Mouse (Mus musculus): ENCODE data around the gene Sprr2a2. TPM values are rescaled to one million over a fixed set of nuclear protein-coding genes. Genes with fewer than 3 reads are reported as not detected.
"Not testable (repeated sequence)": the region's sequence is repeated elsewhere in the genome, so short reads cannot be mapped to it uniquely, and the experiment has no call there.

The Sprr2a2 gene
- not detected for total RNA-seq (2021)

DNA sequence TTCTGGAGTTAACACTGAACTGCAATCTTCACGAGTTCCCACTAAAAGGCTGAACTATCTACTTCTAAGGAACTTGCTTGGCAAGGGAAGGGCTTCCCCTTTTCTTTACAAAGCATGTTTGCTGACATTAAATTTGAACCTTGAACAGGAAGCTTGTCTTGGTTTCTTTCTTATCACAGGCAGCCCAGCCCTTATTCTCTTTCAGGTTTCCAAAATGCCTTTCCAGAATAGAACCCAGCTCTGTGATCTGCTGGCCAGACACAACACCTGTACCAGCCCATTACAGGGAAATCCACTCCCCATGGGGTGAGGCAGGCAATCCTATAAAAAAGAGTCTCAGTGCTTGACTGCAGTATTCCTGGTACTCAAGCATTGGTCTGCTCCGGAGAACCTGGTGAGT, at the start of gene Sprr2a2, which contains the start of gene Sprr2a1:
TSS of gene Sprr2a2 (plus strand) at position 352 of the 400 bp plus-strand sequence.
TSS of gene Sprr2a1 (plus strand) at position 231 of the 400 bp plus-strand sequence.
- intact Hi-C loops (cut with DNase I); DNase-seq (ENCODE audit: extremely low spot score in 1 of 2, low spot score in 2 of 2): not testable (repeated sequence)

DNA sequence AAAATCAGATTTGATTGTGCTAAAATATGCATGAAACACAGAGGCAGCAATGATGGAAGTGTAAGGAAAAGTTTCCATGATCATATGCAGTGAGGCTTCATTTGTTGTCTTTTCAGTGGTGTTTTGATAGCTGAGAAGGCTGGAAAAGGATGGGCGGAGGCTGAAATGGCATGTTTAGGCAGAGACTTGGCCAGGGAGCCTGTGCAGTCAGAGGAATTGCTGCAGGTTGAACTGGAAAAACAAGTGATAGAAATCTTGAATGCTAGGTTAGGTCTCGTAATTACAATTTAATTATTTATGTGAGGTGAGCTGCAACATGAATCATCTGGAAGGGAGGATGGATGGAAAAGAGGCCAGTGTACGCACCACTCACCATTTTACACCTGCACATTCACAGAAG, 45.9 kb upstream of the Sprr2a2 start:
- no peak for DNase-seq (ENCODE audit: extremely low spot score in 1 of 2, low spot score in 2 of 2)
- intact Hi-C loops (cut with DNase I): no loop called here

DNA sequence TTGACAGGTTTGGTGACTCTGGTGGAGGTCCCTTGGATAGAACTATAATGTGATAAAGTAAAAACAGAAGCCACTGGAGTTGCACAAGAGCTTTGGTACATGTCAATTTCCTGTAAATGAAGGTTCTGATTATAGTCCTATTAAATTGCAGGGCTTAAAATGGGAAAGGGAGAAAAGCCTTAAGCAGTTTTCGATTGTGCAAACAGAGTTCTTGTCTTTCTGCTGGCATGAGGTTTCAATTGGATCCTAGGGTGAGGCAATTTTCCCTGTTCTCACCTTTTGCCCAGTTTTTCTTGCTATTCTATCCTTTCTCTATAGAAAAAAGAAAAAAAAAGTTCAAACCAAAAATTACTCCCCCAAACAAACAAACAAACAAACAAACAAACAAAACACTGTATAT, 38.8 kb upstream of the Sprr2a2 start:
- intact Hi-C loops (cut with DNase I): no loop called here
- DNase-seq (ENCODE audit: extremely low spot score in 1 of 2, low spot score in 2 of 2): no peak

DNA sequence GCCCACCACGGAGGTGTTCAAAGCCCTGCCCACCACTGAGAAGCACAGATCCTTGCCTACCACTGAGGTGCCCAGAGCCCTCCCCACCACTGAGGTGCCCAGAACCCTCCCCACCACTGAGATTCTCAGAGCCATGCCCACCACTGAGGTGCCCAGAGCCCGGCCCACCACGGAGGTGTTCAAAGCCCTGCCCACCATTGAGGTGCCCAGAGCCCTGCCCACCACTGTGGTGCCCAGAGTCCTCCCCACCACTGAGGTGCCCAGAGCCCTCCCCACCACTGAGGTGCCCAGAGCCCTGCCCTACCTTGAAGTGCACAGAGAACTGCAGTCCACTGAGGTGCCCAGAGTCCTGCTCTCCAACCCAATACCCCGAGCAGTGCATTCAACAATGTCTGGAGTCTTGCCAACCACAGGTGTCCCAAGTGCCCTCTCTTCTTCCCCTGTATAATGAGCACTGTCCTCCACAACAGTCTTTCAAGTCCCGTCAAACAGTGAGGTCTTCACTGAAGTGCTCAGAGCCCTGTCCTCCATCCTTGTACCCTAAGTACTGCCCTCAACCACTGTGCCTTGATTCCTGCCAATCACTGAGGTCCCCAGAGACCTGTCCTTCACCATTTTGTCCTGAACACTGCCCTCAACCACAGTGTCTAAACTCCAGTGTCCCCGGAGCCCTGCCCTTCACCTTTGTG, 20.1 kb upstream of the Sprr2a2 start:
- peak in 1 of 2 experiments; percentile 8 for DNase-seq (ENCODE audit: extremely low spot score in 1 of 2, low spot score in 2 of 2)
- intact Hi-C loops (cut with DNase I): no loop called here

DNA sequence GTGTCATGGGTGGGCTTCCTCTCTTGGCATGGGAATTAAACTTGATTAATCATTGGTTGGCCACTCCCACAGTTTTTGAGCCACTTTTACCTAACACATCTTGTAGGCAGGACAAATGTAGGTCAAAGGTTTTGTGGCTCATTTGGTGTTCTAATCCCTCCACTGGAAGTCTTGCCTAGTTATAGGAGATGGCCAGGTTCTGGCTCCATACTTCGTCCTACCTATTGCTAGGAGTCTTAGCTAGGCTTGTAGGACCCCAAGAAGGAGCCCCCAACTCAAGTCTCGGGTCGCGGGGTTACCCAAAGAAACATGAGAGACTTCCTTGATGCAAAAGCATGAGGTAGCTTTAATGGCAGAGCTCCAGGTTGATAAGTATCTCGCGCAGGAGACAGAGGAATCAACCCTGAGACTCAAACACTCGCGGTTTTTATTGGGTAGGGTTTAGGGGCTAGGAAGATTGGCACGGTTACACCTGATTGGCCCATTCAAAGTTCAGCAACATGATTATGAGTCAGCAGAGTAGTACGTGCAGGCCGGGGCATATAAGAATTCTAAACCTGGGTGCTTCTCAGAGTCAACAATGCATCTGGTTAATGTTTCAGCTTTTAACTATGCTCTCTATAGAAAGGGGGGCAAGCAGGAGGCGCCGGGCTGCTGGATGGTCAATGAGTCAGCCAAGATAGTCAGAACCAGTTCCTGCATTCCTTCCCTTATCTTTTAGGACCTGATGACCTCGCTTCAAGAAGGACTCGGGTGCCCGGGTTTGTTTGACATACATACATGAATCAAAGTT, 4.4 kb upstream of the Sprr2a2 start:
- DNase-seq (ENCODE audit: extremely low spot score in 1 of 2, low spot score in 2 of 2); intact Hi-C loops (cut with DNase I): not testable (repeated sequence)

DNA sequence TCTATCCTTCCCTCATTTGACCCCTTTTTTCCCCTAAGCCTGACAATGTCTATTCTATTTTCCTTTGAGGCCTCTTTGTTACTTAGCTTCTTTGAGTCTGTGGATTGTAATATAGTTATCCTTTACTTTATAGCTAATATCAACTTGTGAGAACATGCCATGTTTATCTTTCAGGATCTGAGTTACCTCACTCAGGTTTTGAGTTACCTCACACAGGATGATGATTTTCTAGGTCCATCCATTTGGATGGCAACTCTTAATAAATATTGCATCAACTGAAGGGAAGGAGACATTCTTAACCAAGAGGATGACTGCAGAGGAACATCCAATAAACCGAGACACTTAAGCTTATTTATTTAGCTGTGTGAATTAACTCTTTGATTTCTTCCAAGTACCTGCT, 3.7 kb upstream of the Sprr2a2 start:
- intact Hi-C loops (cut with DNase I): not testable (repeated sequence)

DNA sequence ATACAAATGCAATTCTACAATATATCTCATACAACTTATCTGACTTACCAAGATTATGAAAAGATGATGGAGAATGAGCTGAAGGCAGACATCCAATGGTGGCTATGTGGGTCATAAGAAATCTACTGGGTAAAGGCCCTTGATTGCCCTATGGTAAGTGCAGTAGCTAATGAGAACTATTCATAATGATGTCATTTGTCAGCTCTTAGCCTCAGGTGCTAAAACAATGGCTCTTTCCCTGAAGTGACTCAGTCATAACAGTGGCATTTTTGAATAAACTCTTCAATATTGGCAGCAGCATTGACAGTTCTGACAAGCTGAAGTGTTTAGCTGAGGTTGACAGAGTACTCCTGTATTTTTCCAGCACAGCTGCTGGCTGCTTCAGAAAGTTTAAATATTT, 2.1 kb upstream of the Sprr2a2 start:
- DNase-seq (ENCODE audit: extremely low spot score in 1 of 2, low spot score in 2 of 2); intact Hi-C loops (cut with DNase I): not testable (repeated sequence)

More for the DNA sequence above, 3.7 kb upstream of the Sprr2a2 start:
- DNase-seq (ENCODE audit: extremely low spot score in 1 of 2, low spot score in 2 of 2): not testable (repeated sequence)

DNA sequence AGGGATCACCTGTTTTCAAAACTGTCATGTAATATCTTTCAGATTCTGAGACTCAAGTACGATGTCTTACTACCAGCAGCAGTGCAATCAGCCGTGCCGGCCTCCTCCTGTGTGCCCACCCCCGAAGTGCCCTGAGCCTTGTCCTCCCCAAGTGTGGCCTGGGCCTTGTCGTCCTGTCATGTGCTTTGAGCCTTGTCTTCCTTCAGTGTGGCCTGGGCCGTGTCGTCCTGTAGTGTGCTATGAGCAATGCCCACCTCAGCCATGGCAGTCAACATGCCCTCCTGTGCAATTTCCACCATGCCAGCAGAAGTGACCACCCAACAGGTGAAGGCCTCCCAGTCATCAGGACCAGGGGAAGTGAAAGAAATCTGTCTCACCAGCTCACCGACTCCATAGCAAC, 3.3 kb downstream of the Sprr2a2 start:
- DNase-seq (ENCODE audit: extremely low spot score in 1 of 2, low spot score in 2 of 2); intact Hi-C loops (cut with DNase I): not testable (repeated sequence)

DNA sequence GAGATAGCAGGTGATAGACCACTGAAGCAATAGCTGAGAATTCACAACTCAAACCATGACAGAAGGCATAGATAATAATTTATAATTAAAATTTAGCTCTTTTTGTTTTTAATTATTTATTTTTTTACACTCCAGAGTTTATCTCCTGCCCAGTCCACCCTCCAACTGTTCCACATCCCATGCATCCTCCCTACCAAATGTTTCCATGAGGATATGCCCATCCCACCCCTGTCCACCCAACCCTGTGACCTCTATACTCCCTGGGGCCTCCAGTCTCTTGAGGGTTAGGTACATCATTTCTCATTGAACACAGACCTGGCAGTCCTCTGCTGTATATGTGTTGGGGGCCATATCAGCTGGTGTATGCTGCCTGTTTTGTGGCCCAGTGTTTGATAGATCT, 8.0 kb downstream of the Sprr2a2 start:
- DNase-seq (ENCODE audit: extremely low spot score in 1 of 2, low spot score in 2 of 2); intact Hi-C loops (cut with DNase I): not testable (repeated sequence)

DNA sequence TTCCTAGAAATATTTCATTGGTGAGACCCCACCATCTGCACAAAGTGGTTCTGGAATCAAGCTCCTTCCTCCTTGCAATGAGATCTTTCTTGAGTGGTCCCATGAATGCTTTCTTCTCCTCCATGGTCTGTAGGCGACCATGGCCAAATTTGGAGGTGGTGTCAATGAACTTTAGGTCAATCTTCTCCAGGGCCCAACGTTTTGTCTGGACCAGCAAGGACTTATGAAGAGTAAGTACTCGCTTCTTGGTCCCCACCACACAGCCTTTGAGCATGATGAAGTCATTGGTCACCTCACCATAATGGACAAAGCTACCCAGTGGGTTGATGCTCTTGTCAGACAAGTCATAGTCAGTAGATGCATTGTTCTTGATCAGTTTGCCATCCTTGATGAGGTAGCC, 11.7 kb downstream of the Sprr2a2 start:
- intact Hi-C loops (cut with DNase I): not testable (repeated sequence)

DNA sequence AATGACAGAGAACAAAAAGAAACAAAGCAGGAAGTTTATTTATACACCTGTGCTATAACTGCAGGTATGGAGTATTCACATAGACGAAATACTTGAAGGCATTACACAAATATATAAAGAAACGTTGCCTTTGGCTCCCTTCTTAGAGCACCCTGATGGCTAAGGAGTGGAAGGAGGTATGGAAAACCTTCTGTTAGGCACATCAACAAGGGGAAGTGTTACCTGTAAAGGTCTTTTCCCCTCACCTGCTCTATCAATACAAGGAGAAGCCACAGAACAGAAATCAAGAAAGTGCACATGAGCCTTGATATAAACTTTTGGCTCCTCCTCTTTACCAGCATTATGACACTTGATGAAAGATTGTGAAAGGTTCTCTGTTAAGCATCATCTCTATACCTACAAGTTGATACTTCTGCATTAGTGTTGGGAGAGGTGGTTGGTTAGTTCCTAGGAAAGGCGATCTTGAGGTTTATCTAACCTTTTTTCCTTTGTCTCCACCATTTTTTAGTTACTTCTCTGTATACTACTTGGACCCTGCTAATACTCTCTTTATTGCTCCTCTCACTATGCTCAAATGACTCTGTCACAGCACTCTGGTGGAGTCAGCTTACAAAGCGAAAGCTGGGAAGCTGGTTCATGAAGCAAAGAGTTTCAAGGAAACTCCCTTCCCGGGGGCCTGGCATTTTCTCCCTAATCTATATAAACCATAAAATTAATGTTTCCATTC, 20.9 kb downstream of the Sprr2a2 start:
- intact Hi-C loops (cut with DNase I); DNase-seq (ENCODE audit: extremely low spot score in 1 of 2, low spot score in 2 of 2): not testable (repeated sequence)

More for the DNA sequence above, 11.7 kb downstream of the Sprr2a2 start:
- not testable (repeated sequence) for DNase-seq (ENCODE audit: extremely low spot score in 1 of 2, low spot score in 2 of 2)

DNA sequence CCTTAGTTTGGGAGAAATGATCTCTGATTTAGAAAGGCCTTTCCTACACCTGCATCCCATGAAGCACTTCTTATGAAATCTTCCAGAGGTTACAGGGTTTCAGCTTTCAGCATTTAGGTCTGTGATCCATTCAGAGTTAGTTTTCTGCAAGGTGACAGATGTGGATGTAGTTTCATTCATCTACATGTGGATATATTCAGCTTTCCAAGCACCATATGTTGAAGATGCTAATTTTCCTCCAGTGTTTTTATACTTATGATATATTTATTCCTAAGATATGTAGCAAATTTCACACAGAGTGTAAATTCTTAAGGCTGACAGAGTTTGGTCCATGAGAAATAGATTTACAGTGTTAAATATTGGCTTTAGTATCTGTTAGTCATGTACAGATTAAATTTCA, 23.0 kb downstream of the Sprr2a2 start:
- DNase-seq (ENCODE audit: extremely low spot score in 1 of 2, low spot score in 2 of 2); intact Hi-C loops (cut with DNase I): not testable (repeated sequence)

DNA sequence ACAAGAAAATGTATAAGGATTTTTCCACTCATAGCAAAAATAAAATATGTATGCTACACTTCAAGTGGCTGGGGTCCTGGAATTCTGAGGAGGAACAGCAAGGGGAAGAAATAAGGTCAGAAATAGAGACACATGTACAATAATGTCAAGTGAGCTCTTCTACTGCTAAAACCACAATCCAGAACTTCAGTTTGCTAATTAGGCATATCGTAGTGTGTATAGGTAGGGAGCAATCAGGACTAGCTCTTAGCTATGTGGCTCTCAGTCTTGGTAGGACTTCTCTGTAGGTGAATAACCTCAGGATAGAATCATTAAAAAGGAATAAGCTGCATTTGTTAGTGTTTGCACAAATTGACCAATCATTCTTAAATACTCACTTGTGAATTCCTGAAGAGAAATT, 23.5 kb downstream of the Sprr2a2 start:
- intact Hi-C loops (cut with DNase I); DNase-seq (ENCODE audit: extremely low spot score in 1 of 2, low spot score in 2 of 2): not testable (repeated sequence)

DNA sequence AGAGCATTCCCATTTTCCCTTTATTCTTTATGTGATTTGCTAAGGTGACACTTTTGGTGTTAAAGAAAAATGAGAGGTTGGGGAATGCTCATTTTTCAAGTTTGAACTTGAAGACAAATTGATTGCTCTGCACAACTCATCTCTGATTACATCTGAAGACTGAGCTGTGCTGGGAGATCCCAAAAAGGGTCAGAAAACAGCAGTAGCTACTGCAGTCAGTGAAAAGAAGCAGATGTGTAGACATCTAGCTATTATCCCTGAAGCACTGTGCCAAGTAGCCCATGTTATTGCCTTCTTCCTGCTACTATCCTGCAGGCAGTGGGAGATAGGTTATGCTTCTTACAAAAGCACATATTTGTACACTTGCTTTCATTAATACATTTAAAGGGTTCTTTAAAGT, 29.1 kb downstream of the Sprr2a2 start:
- intact Hi-C loops (cut with DNase I); DNase-seq (ENCODE audit: extremely low spot score in 1 of 2, low spot score in 2 of 2): not testable (repeated sequence)

DNA sequence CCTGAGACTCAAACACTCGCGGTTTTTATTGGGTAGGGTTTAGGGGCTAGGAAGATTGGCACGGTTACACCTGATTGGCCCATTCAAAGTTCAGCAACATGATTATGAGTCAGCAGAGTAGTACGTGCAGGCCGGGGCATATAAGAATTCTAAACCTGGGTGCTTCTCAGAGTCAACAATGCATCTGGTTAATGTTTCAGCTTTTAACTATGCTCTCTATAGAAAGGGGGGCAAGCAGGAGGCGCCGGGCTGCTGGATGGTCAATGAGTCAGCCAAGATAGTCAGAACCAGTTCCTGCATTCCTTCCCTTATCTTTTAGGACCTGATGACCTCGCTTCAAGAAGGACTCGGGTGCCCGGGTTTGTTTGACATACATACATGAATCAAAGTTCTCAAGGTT, 30.5 kb downstream of the Sprr2a2 start:
- intact Hi-C loops (cut with DNase I); DNase-seq (ENCODE audit: extremely low spot score in 1 of 2, low spot score in 2 of 2): not testable (repeated sequence)

DNA sequence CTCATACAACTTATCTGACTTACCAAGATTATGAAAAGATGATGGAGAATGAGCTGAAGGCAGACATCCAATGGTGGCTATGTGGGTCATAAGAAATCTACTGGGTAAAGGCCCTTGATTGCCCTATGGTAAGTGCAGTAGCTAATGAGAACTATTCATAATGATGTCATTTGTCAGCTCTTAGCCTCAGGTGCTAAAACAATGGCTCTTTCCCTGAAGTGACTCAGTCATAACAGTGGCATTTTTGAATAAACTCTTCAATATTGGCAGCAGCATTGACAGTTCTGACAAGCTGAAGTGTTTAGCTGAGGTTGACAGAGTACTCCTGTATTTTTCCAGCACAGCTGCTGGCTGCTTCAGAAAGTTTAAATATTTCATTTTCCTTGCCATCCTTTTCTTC, 32.8 kb downstream of the Sprr2a2 start:
- DNase-seq (ENCODE audit: extremely low spot score in 1 of 2, low spot score in 2 of 2); intact Hi-C loops (cut with DNase I): not testable (repeated sequence)

DNA sequence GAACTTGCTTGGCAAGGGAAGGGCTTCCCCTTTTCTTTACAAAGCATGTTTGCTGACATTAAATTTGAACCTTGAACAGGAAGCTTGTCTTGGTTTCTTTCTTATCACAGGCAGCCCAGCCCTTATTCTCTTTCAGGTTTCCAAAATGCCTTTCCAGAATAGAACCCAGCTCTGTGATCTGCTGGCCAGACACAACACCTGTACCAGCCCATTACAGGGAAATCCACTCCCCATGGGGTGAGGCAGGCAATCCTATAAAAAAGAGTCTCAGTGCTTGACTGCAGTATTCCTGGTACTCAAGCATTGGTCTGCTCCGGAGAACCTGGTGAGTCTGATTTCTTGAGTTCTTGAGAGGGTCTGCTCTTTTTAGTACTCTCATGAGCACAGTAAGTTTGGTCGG, 34.7 kb downstream of the Sprr2a2 start:
- intact Hi-C loops (cut with DNase I); DNase-seq (ENCODE audit: extremely low spot score in 1 of 2, low spot score in 2 of 2): not testable (repeated sequence)

DNA sequence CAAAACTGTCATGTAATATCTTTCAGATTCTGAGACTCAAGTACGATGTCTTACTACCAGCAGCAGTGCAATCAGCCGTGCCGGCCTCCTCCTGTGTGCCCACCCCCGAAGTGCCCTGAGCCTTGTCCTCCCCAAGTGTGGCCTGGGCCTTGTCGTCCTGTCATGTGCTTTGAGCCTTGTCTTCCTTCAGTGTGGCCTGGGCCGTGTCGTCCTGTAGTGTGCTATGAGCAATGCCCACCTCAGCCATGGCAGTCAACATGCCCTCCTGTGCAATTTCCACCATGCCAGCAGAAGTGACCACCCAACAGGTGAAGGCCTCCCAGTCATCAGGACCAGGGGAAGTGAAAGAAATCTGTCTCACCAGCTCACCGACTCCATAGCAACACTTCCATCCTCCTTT, 38.1 kb downstream of the Sprr2a2 start:
- intact Hi-C loops (cut with DNase I); DNase-seq (ENCODE audit: extremely low spot score in 1 of 2, low spot score in 2 of 2): not testable (repeated sequence)

DNA sequence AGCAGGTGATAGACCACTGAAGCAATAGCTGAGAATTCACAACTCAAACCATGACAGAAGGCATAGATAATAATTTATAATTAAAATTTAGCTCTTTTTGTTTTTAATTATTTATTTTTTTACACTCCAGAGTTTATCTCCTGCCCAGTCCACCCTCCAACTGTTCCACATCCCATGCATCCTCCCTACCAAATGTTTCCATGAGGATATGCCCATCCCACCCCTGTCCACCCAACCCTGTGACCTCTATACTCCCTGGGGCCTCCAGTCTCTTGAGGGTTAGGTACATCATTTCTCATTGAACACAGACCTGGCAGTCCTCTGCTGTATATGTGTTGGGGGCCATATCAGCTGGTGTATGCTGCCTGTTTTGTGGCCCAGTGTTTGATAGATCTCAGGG, 42.8 kb downstream of the Sprr2a2 start:
- DNase-seq (ENCODE audit: extremely low spot score in 1 of 2, low spot score in 2 of 2); intact Hi-C loops (cut with DNase I): not testable (repeated sequence)
